Mouse (Mus musculus) adrenal gland (tissue): ENCODE measurements around the gene Siah3.

Experiments
- intact Hi-C: fragments of 180-260 bp; cut with DNase I; formaldehyde crosslinking; loops from one replicate; pipeline ENCODE4 v1.15.1; 2025

The Siah3 gene

GRCm38 (mm10) chr14:75463171-75463570 lies 7.4 kb downstream of the Siah3 start:
- intact Hi-C loops, result no loop called here

- intact Hi-C loops, result no loop called here
Observed at GRCm38 (mm10) chr14:75468941-75469340, 13.2 kb downstream of the Siah3 start.

GRCm38 (mm10) chr14:75473061-75473930 lies 17.5 kb downstream of the Siah3 start:
- intact Hi-C loops, result loop anchor here (10.0 kb wide), 1 partner anchor 152 kb away; no protein-coding TSS in a partner anchor

- intact Hi-C loops, result loop anchor here (10.0 kb wide), 1 partner anchor 149 kb away; no protein-coding TSS in a partner anchor
Observed at GRCm38 (mm10) chr14:75475887-75476286, 20.1 kb downstream of the Siah3 start.

- intact Hi-C loops, result no loop called here
Observed at GRCm38 (mm10) chr14:75482231-75483175, 26.7 kb downstream of the Siah3 start.

GRCm38 (mm10) chr14:75483176-75483546 lies 27.4 kb downstream of the Siah3 start:
- intact Hi-C loops, result no loop called here

- intact Hi-C loops, result no loop called here
Observed at GRCm38 (mm10) chr14:75487932-75488331, 32.1 kb downstream of the Siah3 start.

- intact Hi-C loops, result no loop called here
Observed at GRCm38 (mm10) chr14:75493555-75494194, 37.9 kb downstream of the Siah3 start.

GRCm38 (mm10) chr14:75494926-75495325 lies 39.1 kb downstream of the Siah3 start:
- intact Hi-C loops, result no loop called here

GRCm38 (mm10) chr14:75501501-75501990 lies 45.8 kb downstream of the Siah3 start:
- intact Hi-C loops, result no loop called here

- intact Hi-C loops, result no loop called here
Observed at GRCm38 (mm10) chr14:75502446-75502845, 46.7 kb downstream of the Siah3 start.

- intact Hi-C loops, result no loop called here
Observed at GRCm38 (mm10) chr14:75504255-75504654, 48.5 kb downstream of the Siah3 start.

- intact Hi-C loops, result no loop called here
Observed at GRCm38 (mm10) chr14:75505126-75505840, 49.5 kb downstream of the Siah3 start.

GRCm38 (mm10) chr14:75506246-75506645 lies 50.5 kb downstream of the Siah3 start:
- intact Hi-C loops, result no loop called here

- intact Hi-C loops, result no loop called here
Observed at GRCm38 (mm10) chr14:75510125-75510524, 54.3 kb downstream of the Siah3 start.

GRCm38 (mm10) chr14:75512946-75513345 lies 57.2 kb downstream of the Siah3 start:
- intact Hi-C loops, result no loop called here

- intact Hi-C loops, result no loop called here
Observed at GRCm38 (mm10) chr14:75516161-75516560, 60.4 kb downstream of the Siah3 start.

GRCm38 (mm10) chr14:75516917-75517595 lies 61.3 kb downstream of the Siah3 start:
- intact Hi-C loops, result no loop called here

- intact Hi-C loops, result no loop called here
Observed at GRCm38 (mm10) chr14:75518196-75518887, 62.6 kb downstream of the Siah3 start.
